Mouse (Mus musculus) right cerebral cortex, postnatal 36 days (tissue): ENCODE data around the gene Epha8.

Experiments used
- DNase-seq, 2 experiments: peaks; one replicate each; pipeline ENCODE4 v3.0.0; 2022; ENCODE audit warnings: low spot score in 2 of 2, mixed read lengths in 1 of 2

The Epha8 gene

GRCm38 (mm10) chr4:136907033-136907432 lies 49.6 kb downstream of the Epha8 start:
- no peak for DNase-seq

- no peak for DNase-seq
Observed at GRCm38 (mm10) chr4:136904767-136905539, 51.7 kb downstream of the Epha8 start.

DNA sequence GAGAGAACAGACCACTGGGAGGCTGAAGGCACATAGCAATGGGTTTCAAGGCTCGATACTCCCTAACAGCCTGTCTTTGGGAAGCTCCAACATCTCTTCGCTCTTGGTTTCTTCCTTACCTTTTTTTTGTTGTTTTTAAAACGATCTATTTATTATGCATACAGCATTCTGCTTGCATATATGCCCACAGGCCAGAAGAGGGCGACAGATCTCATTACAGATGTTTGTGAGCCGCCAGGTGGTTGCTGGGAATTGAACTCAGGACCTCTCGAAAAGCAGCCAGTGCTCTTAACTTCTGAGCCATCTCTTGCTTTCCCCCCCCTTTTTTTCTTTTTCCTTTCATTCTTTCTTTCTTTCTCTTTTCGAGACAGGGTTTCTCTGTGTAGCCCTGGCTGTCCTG lies 57.5 kb downstream of the Epha8 start:
- DNase-seq = no peak

- no peak for DNase-seq
Observed at GRCm38 (mm10) chr4:136898637-136899036, 58.0 kb downstream of the Epha8 start, which contains the start of gene C1qa. Gene C1qa, minus strand, starts transcription at chr4:136898803.

- no peak for DNase-seq
Observed at GRCm38 (mm10) chr4:136898084-136898598, 58.5 kb downstream of the Epha8 start.

GRCm38 (mm10) chr4:136896461-136896860 lies 60.2 kb downstream of the Epha8 start:
- DNase-seq = no peak

GRCm38 (mm10) chr4:136895861-136896260 lies 60.8 kb downstream of the Epha8 start:
- DNase-seq = no peak

DNA sequence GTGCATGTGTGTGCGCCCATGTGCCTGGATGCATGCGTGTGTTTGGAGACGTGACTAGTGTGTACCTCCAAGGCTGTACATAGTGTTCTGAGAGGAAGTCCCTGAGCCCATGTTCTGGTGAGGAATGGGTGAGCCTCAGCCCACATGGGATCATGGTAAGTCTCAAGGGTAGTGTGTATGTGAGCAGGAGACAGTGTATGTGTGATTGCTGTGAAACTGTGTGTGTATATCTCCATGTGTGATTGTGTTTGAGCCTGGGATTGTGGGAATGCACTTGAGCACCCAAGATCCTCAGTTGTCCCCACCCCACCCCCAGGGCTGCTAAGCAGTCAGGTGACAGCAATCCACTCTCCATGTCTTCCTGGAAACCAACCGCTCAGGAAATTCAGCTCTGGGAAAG lies 61.8 kb downstream of the Epha8 start:
- no peak for DNase-seq

DNA sequence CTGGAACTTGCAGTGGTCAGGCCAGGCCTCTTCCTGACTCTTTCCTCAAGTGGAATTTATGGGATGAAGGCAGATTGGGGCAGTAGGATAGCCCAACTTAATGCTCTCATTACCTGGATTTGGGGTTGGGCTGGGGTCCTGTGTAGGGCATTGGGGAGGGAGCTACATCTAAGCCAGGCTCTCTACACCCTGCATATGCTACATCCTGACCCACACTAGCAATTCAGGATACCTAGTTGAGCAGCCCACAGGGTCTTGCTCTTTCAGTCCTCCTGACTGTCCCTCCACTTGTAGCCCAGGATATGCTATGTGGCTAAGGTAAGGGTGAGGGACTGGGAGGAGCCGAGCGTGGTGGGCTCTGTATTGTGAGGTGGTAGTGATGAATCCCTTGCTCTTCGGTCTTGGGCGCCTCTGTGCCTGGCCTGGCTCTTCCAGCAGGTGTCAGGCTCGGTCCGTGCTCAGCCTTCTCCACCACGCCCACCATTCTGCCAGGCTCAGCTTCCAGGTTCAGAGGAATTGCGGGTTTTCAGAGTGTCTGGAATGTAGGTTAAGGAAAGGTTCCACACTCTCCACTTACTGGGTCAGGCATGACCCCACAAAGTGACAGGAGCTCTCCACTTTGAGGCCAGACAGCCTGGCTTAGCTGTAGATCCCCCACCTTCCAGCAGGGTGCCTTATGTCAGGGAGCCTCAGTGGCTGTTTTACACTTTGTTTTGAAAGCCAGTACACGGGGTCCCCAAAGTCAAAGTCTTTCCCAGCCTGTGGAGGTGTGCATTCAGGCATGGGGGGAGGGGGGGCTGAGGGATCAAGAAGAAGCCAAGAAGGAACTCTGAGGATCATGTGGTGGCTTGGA lies 62.7 kb downstream of the Epha8 start:
- DNase-seq = peak; percentile 31 to 46

DNA sequence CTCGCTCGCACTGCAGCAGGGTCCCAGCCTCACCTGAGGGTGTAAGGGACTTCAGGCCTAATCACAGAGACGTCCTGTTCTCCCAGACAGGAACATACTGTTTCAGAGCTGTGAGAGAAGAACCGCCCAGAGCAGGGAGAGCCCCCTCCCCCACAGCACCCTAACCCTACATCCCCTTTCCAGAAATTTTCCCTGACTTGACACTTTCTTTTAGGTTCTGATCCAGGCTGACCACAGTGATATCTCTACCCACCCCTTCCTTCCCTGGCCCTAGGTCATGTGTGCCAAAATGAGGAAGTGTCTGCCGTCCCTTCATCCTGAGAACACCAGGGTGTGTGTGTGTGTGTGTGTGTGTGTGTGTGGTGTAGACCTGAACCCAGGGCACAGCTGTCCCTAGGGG lies 63.8 kb downstream of the Epha8 start, which contains the start of gene C1qc:
Gene C1qc (minus strand): TSS at position 255 of the 400 bp plus-strand sequence.
- DNase-seq = peak in 1 of 2 experiments; percentile 13

DNA sequence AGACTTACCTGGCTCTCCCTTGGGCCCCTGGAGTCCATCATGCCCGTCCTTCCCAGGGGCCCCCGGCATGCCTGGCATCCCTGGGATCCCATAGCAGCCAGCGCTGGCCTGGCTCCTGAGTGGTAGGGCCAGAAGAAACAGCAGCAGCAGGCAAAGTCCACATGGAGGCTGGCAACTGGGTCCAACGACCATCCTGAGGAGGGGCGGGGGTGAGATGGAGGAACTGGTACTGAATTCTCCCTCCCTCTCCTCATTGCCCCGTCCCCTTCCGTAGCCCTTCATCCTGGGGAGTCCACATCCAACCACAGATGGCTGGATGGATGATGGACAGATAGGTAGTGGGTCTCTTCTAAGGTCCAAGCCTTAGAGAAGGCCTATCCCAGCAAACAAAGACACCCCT lies 64.2 kb downstream of the Epha8 start:
- no peak for DNase-seq

GRCm38 (mm10) chr4:136891115-136891514 lies 65.5 kb downstream of the Epha8 start:
- no peak for DNase-seq

GRCm38 (mm10) chr4:136889981-136890380 lies 66.6 kb downstream of the Epha8 start:
- DNase-seq = no peak

- DNase-seq = no peak
Observed at GRCm38 (mm10) chr4:136887714-136888113, 68.9 kb downstream of the Epha8 start.

GRCm38 (mm10) chr4:136886101-136886500 lies 70.5 kb downstream of the Epha8 start, which contains the start of gene C1qb:
Gene C1qb, minus strand, starts transcription at chr4:136886187.
- no peak for DNase-seq
